Mouse (Mus musculus): ENCODE data around the gene Wt1. TPM values are rescaled to one million over a fixed set of nuclear protein-coding genes. Genes with fewer than 3 reads are reported as not detected.

Wt1 gene
- polyA plus RNA-seq, 1 experiment from 2014 or later = 6.6 TPM

DNA sequence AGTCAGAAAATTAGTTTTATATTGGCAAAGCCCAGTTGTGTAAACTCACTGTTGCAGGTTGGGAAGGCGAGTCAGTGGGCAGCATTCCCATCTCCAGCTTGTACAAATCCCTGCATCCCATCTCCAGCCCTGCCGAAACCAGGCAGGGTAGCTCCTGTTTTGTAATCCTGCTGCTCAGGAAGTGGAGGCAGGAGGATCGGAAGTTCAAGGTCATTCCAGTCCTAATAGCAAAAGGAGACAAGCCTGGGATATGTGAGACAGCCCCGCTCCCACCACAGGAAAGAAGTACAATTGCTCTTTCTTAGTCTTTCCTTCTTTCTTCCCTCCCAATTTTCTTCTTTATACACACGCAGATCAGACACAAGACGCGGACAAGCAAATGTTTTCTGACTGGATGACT, 25.8 kb upstream of the Wt1 start:
- H3K4me1 ChIP-seq = no peaks in the 10 kb centered on the region
- no peak overlapping the region for H3K4me2 ChIP-seq
- no peak overlapping the region for H3K4me3 ChIP-seq
- 55% methylated on average over 7 of the region's 7 CpGs for WGBS (ENCODE audit: insufficient replicate concordance)
- H3K27ac ChIP-seq = no peak overlapping the region
- no peaks in the 10 kb centered on the region for H3K9me3 ChIP-seq (replicated peaks)
- H3K36me3 ChIP-seq = no peaks in the 10 kb centered on the region
- no peak overlapping the region for H3K9ac ChIP-seq
- H3K27me3 ChIP-seq (replicated peaks) = no peaks in the 10 kb centered on the region
- ATAC-seq = no peak

DNA sequence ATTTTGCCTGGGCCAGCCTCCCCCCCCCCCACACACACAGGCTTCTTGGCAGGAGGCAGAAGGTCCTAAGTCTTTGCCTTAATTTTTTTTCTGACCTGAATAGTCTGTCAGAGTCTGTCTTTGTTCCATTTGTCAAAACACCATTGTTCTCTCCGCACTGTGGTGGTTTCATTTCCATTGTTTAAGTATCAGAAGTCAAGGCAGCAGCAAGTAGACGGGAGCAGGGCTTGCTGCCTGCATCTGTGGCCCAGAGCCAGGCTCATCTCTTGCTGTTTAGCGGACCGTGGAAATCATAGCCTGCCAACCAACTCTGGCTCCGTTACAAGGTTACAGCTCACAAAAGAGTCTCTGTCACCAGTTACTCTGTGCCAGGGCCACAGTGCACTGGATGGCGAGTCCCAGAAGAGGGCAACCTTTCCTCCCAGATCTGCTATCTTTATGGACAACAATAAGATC, 17.6 kb upstream of the Wt1 start:
- 48% methylated on average over 6 of the region's 6 CpGs for WGBS (ENCODE audit: insufficient replicate concordance)
- ATAC-seq = no peak

DNA sequence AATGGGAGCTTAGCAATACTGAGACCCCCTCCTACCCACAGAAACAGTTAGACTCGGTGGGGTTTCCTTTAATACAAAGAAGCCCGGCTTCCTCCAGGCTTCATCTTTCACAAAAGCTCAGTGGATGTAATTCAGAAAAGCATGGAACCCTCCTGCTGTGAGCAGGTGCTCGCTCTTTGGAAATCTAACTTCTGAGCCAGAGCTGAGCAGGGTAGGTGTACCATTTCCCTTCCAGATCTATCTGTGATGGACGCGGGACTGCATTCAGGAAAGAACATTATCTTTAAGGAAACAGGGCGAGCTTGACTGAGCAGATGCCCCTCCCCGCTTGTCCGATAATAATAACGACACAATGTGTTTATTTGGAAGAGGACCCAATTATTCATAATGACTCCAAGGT, 12.3 kb upstream of the Wt1 start:
- no peak overlapping the region for H3K27ac ChIP-seq
- ATAC-seq = no peak
- H3K9ac ChIP-seq = no peak overlapping the region
- no peaks in the 10 kb centered on the region for H3K36me3 ChIP-seq
- H3K9me3 ChIP-seq (replicated peaks) = no peaks in the 10 kb centered on the region
- no peak overlapping the region for H3K4me2 ChIP-seq
- 23% methylated on average over 9 of the region's 9 CpGs for WGBS (ENCODE audit: insufficient replicate concordance)
- peaks cover 3% of the 10 kb centered on the region for H3K4me1 ChIP-seq
- H3K27me3 ChIP-seq (replicated peaks) = peaks cover 20% of the 10 kb centered on the region
- H3K4me3 ChIP-seq = no peak overlapping the region

More for the DNA sequence above, 17.6 kb upstream of the Wt1 start:
- H3K9me3 ChIP-seq (replicated peaks) = no peaks in the 10 kb centered on the region
- H3K36me3 ChIP-seq = no peaks in the 10 kb centered on the region
- no peak overlapping the region for H3K27ac ChIP-seq
- H3K4me2 ChIP-seq = no peak overlapping the region
- H3K4me1 ChIP-seq = no peaks in the 10 kb centered on the region
- no peak overlapping the region for H3K4me3 ChIP-seq
- H3K9ac ChIP-seq = no peak overlapping the region
- H3K27me3 ChIP-seq (replicated peaks) = peaks cover 5% of the 10 kb centered on the region; the same call in 1 of the 2 replicates

DNA sequence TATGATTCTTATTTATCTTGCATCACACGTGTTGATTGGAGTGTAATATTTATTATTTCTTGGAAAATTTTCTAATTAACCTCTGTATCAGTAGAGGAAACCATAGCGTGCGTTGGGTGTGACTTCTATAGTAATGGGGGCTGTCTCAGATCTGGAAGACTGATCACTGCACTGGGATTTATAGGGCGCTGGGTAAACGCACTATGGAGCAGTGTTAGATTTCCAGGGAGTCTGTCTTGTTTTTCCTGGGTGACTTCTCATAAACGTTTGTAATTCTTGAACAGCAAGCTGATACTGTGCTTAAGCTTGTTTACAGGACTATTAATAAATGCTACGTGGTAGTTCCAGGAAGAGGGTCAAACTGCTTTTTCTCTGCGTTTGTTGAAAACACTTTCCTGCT, 8.7 kb upstream of the Wt1 start:
- ATAC-seq = no peak
- no peak overlapping the region for H3K4me2 ChIP-seq
- H3K27ac ChIP-seq = no peak overlapping the region
- 56% methylated on average over 8 of the region's 8 CpGs for WGBS (ENCODE audit: insufficient replicate concordance)
- H3K9me3 ChIP-seq (replicated peaks) = no peaks in the 10 kb centered on the region
- no peak overlapping the region for H3K4me3 ChIP-seq
- H3K4me1 ChIP-seq = peaks cover 3% of the 10 kb centered on the region
- H3K27me3 ChIP-seq (replicated peaks) = peaks cover 50% of the 10 kb centered on the region
- no peaks in the 10 kb centered on the region for H3K36me3 ChIP-seq
- no peak overlapping the region for H3K9ac ChIP-seq

DNA sequence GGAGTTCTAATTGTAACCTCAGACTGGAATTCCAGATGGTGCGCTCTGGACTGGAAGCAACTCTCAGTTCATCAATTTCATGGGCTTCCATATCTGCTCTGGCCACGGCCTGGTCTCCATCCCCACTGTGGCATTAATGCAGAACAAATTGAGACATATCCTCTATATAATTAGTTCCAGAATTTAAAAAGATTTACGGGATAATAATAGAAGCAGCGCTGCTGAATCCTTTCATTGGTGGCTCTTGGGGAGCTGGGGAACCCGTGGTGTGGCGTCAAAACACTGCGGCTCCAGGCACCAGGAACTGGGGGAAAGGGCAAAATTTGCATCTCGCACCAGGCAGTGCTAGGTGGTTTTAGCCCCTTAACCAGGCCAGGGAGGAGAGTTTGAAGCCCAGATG, 4.1 kb upstream of the Wt1 start:
- H3K36me3 ChIP-seq = no peaks in the 10 kb centered on the region
- 9% methylated on average over 8 of the region's 8 CpGs for WGBS (ENCODE audit: insufficient replicate concordance)
- no peak overlapping the region for H3K27ac ChIP-seq
- H3K9ac ChIP-seq = no peak overlapping the region
- no peaks in the 10 kb centered on the region for H3K9me3 ChIP-seq (replicated peaks)
- peaks cover 9% of the 10 kb centered on the region; the same call in 1 of the 2 replicates for H3K4me1 ChIP-seq
- H3K27me3 ChIP-seq (replicated peaks) = peaks cover 91% of the 10 kb centered on the region
- H3K4me3 ChIP-seq = no peak overlapping the region
- H3K4me2 ChIP-seq = no peak overlapping the region
- ATAC-seq = no peak

DNA sequence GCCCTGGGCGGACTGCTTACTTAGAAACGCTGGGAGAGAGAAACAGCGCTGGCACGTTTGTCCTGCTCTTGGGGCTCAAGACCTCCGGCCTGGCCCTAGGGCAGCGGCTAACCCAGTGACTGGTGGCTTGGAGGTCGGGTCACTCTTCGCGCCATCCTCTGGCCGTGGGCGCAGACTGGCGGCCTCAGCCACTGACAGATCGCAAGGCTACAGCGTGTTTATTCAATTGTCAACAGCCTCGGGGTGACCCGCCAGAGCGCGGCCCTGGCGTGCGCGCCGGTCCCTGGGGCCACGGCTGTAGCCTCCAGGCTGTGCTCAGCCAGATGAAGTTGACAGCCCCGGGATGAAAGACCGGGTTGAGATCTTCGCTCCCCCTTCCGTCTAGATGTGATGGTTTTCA, 3.4 kb upstream of the Wt1 start:
- Histone ChIP-seq H3K9me3 (replicated peaks) (no peaks in the 10 kb centered on the region), H3K4me3 (peak overlapping the region; percentile 25; the same call in 1 of the 2 replicates), H3K9ac (no peak overlapping the region), H3K4me1 (peaks cover 11% of the 10 kb centered on the region; the same call in 1 of the 2 replicates), H3K27me3 (replicated peaks) (peaks cover 97% of the 10 kb centered on the region), H3K4me2 (peak overlapping the region; percentile 43), H3K36me3 (no peaks in the 10 kb centered on the region), H3K27ac (no peak overlapping the region)
- 2% methylated on average over 27 of the region's 27 CpGs for WGBS (ENCODE audit: insufficient replicate concordance)
- ATAC-seq = no peak

DNA sequence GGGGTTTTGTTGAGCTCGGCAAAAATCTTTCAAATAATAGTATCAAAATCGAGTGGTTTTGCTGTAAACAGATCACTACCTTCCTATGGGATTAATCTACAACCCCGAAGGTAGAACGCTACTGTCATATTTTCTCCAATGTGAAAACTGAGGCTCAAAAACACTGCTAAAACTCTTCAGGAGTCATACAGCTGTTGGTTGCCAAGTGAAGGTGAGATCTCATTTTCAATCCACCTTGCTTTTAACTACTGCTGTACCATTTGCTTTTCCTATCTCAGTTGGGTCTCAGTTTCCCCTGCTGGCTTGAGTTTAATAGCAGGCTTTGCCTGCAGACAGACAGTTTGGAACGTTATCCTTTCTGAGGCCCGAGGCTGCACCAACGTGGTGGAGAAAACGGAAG, 2.9 kb upstream of the Wt1 start:
- Histone ChIP-seq H3K9me3 (replicated peaks) (no peaks in the 10 kb centered on the region), H3K27ac (no peak overlapping the region), H3K4me2 (0 out of 2 replicates have a peak overlapping the region, but pooled peaks have one; percentile 8), H3K36me3 (no peaks in the 10 kb centered on the region), H3K27me3 (replicated peaks) (peaks cover 99% of the 10 kb centered on the region), H3K4me3 (no peak overlapping the region; the same call in 1 of the 2 replicates), H3K9ac (no peak overlapping the region), H3K4me1 (peaks cover 11% of the 10 kb centered on the region; the same call in 1 of the 2 replicates)
- 5% methylated on average over 8 of the region's 8 CpGs for WGBS (ENCODE audit: insufficient replicate concordance)
- no peak for ATAC-seq

DNA sequence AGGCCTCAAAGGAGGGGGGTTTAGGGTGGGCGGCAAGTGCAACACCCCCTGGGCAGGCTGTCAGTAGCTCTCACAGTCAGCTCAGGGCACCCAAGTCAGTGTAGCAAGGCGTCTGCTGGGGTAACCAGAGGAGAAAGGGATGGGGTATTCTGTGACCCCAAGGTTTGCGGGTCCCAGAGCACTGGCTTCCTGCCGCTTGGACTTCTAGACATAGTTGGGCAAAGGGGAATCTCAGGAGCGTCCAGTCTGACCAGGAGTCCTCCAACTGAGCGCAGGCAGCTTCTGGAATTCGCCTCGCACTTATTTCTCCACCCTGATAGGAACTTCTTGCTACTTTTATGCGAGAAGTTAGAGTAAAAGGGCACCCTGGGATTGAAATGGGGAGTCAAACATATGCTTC, 2.4 kb upstream of the Wt1 start:
- Histone ChIP-seq H3K4me1 (peaks cover 11% of the 10 kb centered on the region; the same call in 1 of the 2 replicates), H3K27me3 (replicated peaks) (peaks cover 99% of the 10 kb centered on the region), H3K4me3 (no peak overlapping the region; the same call in 1 of the 2 replicates), H3K4me2 (0 out of 2 replicates have a peak overlapping the region, but pooled peaks have one; percentile 8), H3K9me3 (replicated peaks) (no peaks in the 10 kb centered on the region), H3K9ac (no peak overlapping the region), H3K36me3 (no peaks in the 10 kb centered on the region), H3K27ac (no peak overlapping the region)
- 4% methylated on average over 9 of the region's 9 CpGs for WGBS (ENCODE audit: insufficient replicate concordance)
- ATAC-seq = no peak

DNA sequence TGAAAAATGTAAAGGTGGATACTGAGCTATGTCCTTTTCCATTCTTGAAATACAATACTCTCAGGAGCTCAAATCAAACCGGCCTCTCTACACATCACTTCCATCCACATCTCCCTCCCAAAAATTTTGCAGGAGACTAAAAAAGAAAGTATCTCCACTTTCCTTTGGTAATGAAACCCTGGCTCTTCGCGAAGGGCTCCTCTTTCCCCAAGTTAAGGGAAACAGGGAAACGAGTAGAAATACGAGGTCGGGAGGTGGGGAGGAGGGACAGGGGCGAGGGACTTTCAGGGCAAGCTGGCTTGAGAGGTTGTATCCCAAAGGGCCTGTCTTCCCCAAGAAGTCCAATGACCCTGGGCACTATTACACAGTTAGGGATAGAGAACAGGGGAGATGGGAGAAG, 1.9 kb upstream of the Wt1 start:
- H3K9me3 ChIP-seq (replicated peaks) = no peaks in the 10 kb centered on the region
- peaks cover 99% of the 10 kb centered on the region for H3K27me3 ChIP-seq (replicated peaks)
- peaks cover 11% of the 10 kb centered on the region; the same call in 1 of the 2 replicates for H3K4me1 ChIP-seq
- H3K4me2 ChIP-seq = no peak overlapping the region
- H3K9ac ChIP-seq = no peak overlapping the region
- H3K4me3 ChIP-seq = no peak overlapping the region
- no peak for ATAC-seq
- 2% methylated on average over 7 of the region's 7 CpGs for WGBS (ENCODE audit: insufficient replicate concordance)
- H3K36me3 ChIP-seq = no peaks in the 10 kb centered on the region
- no peak overlapping the region for H3K27ac ChIP-seq

DNA sequence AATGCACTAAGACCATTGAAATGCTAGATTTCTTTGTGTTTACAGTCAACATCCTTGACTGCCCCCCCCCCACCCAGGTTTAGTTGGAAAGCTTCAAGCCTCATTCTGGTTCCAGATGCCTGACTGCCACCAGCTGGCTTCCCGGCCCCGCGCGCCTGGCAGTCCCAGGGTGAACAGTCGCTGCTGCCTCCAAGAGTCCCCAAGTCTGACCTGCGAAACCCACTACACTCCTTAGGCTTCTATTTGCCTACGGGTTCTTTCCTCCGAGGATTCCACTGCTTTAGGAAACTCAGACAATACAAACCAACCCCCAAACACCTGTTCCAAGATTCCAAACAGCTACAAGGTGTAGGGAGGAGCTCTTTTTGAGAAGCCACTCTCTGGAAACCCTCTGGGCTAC, 1.1 kb upstream of the Wt1 start:
- no peak for ATAC-seq
- 5% methylated on average over 8 of the region's 8 CpGs for WGBS (ENCODE audit: insufficient replicate concordance)
- Histone ChIP-seq H3K4me1 (peaks cover 11% of the 10 kb centered on the region; the same call in 1 of the 2 replicates), H3K9ac (no peak overlapping the region), H3K27ac (no peak overlapping the region), H3K4me3 (no peak overlapping the region; the same call in none of the 2 replicates), H3K9me3 (replicated peaks) (no peaks in the 10 kb centered on the region), H3K36me3 (no peaks in the 10 kb centered on the region), H3K4me2 (no peak overlapping the region), H3K27me3 (replicated peaks) (peaks cover 100% of the 10 kb centered on the region)

DNA sequence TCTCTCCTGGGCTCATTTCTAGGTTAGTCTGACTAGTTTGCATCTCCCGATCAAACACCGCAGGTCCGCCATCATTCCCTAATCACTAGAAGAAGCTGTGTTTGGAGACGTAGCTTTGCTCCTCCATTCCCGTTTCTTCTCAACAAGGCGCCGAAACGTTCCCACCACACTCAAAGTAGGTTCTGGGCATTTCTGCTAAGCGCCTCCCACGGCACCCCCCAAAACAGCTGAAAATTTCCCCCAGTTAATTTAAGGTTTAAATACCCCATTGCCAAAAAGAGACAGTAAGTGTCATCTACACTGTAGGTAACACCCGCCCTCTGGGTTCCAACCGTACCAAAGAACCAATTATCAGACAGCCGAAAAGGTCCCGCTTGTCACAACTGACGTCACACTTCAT, 688 bp upstream of the Wt1 start:
- 5% methylated on average over 15 of the region's 15 CpGs for WGBS (ENCODE audit: insufficient replicate concordance)
- Histone ChIP-seq H3K9me3 (replicated peaks) (no peaks in the 10 kb centered on the region), H3K27me3 (replicated peaks) (peaks cover 100% of the 10 kb centered on the region), H3K4me1 (peaks cover 14% of the 10 kb centered on the region; the same call in 1 of the 2 replicates), H3K36me3 (no peaks in the 10 kb centered on the region), H3K9ac (no peak overlapping the region), H3K27ac (no peak overlapping the region), H3K4me3 (peak overlapping the region; percentile 44; the same call in 1 of the 2 replicates), H3K4me2 (peak overlapping the region; percentile 44; the same call in 1 of the 2 replicates)
- no peak for ATAC-seq

DNA sequence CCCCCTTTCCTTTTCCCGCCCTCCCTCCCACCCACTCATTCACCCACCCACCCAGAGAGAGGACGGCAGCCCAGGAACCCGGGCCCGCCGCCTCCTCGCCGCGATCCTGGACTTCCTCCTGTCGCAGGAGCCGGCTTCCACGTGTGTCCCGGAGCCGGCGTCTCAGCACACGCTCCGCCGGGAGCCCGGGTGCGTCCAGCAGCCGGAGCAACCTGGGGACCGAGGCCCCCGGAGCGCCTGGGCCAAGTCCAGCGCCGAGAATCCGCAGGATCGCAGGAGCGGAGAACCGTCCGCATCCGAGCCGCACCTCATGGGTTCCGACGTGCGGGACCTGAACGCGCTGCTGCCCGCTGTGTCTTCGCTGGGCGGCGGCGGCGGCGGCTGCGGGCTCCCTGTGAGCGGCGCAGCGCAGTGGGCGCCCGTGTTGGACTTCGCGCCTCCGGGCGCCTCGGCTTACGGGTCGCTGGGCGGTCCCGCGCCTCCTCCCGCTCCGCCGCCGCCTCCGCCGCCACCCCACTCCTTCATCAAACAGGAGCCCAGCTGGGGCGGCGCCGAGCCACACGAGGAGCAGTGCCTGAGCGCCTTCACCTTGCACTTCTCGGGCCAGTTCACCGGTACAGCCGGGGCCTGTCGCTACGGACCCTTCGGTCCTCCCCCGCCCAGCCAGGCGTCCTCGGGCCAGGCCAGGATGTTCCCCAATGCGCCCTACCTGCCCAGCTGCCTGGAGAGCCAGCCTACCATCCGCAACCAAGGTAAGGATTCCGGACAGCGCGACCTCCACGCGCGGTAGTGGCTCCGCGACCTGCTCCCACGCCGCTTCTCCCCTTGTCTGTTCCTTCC, 582 bp downstream of the Wt1 start:
- peaks cover 15% of the 10 kb centered on the region; the same call in 1 of the 2 replicates for H3K4me1 ChIP-seq
- H3K4me3 ChIP-seq = peak overlapping the region; percentile 44
- no peaks in the 10 kb centered on the region for H3K36me3 ChIP-seq
- H3K4me2 ChIP-seq = peak overlapping the region; percentile 44
- peak overlapping the region; percentile 45 for H3K27ac ChIP-seq
- no peak for ATAC-seq
- H3K9ac ChIP-seq = peak overlapping the region; percentile 40
- H3K27me3 ChIP-seq (replicated peaks) = peaks cover 100% of the 10 kb centered on the region
- H3K9me3 ChIP-seq (replicated peaks) = no peaks in the 10 kb centered on the region
- 2% methylated on average over 90 of the region's 92 CpGs for WGBS (ENCODE audit: insufficient replicate concordance)

All from liver, embryonic 12.5 days (tissue).